Mouse (Mus musculus): ENCODE data around the gene Cd2bp2. TPM values are rescaled to one million over a fixed set of nuclear protein-coding genes. Genes with fewer than 3 reads are reported as not detected.
"Not testable (repeated sequence)": the region's sequence is repeated elsewhere in the genome, so short reads cannot be mapped to it uniquely, and the experiment has no call there.

Cd2bp2 gene
- polyA plus RNA-seq, 1 experiment from 2014 or later: 42.1 TPM

DNA sequence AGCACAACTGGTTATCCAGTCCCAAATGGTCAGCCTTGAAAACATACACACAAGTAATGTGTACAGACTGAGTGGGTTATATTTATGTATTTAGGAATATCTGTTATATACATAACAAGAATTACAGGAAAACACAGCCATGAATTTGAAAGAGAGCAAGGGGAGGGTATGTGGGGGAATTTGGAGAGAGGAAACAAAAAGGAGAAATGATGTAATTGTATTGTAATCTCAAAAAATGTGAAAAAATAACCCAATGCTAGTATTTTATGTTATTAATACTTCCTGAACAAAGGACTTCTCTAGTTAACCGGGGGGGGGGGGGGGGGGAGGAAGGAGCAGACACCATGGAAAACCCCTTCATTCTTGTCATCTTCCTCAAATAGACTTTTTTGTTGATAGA, 11.1 kb downstream of the Cd2bp2 start:
- Histone ChIP-seq H3K9ac (no peak overlapping the region), H3K27me3 (replicated peaks) (no peaks in the 10 kb centered on the region), H3K27ac (replicated peaks) (no peak overlapping the region), H3K36me3 (no peaks in the 10 kb centered on the region), H3K4me3 (no peak overlapping the region), H3K4me1 (no peaks in the 10 kb centered on the region), H3K4me2 (no peak overlapping the region), H3K9me3 (no peaks in the 10 kb centered on the region)
- no peak for ATAC-seq (ENCODE audit: extremely low read depth, insufficient number of reproducible peaks, low FRiP score, low TSS enrichment)
- 22% methylated on average over 1 of the region's 1 CpGs for WGBS

DNA sequence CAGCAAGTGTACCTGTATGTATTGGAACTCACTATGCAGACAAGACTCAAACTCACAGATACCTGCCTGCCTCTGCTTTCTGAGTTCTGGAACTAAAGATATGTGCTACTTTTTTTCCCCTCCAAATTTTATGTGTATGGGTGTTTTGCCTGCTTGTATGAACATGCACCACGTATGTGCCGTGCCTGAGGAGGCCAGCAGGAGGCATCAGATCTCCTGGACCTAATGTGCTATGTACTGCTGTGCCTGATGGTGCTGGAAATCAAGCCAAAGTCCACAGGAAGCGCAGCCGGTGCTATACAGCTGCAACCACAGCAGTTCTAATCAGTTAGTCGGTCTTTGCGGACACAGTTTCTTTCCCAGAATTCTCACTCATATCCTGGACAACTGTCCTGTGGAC, 12.0 kb downstream of the Cd2bp2 start:
- H3K4me2 ChIP-seq: no peak overlapping the region
- no peak for ATAC-seq (ENCODE audit: extremely low read depth, insufficient number of reproducible peaks, low FRiP score, low TSS enrichment)
- no peak overlapping the region for H3K9ac ChIP-seq
- H3K36me3 ChIP-seq: no peaks in the 10 kb centered on the region
- H3K9me3 ChIP-seq: no peaks in the 10 kb centered on the region
- H3K4me1 ChIP-seq: no peaks in the 10 kb centered on the region
- H3K27ac ChIP-seq (replicated peaks): no peak overlapping the region
- 64% methylated on average over 6 of the region's 6 CpGs for WGBS
- no peak overlapping the region for H3K4me3 ChIP-seq
- H3K27me3 ChIP-seq (replicated peaks): no peaks in the 10 kb centered on the region

DNA sequence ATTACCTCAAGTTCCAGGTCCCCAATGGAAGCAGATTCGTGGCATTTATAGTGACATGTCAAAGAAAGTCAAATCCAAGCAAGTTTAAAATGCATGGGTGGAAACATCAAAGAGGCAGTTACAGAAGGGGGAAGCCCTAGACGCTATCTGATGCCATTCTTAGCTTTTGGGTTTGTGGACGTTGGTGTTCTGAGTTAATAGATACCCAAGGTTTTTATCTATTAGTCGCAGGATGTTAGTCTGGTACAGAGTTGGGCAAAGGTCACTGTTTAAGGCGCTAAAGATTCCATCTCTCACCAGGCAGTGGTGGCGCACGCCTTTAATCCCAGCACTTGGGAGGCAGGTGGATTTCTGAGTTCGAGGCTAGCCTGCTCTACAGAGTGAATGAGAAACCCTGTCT, 12.5 kb downstream of the Cd2bp2 start:
- H3K36me3 ChIP-seq: no peaks in the 10 kb centered on the region
- H3K9me3 ChIP-seq: no peaks in the 10 kb centered on the region
- H3K27ac ChIP-seq (replicated peaks): no peak overlapping the region
- 63% methylated on average over 8 of the region's 8 CpGs for WGBS
- H3K4me3 ChIP-seq: no peak overlapping the region
- H3K4me2 ChIP-seq: no peak overlapping the region
- H3K27me3 ChIP-seq (replicated peaks): no peaks in the 10 kb centered on the region
- no peaks in the 10 kb centered on the region for H3K4me1 ChIP-seq
- no peak for ATAC-seq (ENCODE audit: extremely low read depth, insufficient number of reproducible peaks, low FRiP score, low TSS enrichment)
- H3K9ac ChIP-seq: no peak overlapping the region

DNA sequence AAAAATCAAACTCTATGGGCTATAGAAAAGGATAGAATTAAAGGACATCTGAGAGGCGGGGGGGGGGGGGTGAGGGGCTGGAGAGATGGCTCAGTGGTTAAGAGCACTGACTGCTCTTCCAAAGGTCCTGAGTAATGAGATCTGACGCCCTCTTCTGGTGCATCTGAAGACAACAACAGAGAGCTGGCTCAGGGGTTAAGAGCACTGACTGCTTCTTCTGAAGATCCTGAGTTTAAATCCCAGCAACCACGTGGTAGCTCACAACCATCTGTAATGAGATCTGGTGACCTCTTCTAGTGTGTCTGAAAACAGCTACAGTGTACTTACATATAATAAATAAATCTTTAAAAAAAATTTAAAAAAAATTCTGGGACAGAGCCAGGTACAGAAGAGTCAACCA, 14.1 kb downstream of the Cd2bp2 start:
- 30% methylated on average over 3 of the region's 3 CpGs for WGBS

DNA sequence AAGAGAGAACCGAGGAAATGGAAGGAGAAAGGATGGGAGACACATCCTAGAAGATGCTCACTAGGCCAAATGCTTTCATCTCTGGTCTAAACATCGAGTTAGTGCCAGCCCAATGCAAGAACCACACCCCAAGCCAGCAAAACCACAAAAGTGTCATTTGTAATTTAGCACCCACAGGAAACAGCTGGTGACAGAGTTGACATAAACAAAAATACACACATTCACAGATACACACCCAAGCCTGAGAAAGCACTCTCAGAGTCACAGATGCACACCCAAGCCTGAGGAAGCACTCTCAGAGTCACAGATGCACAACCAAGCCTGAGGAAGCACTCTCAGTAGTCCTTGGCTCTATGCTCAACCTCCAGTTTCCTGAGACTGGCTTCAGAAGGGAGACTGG, 15.1 kb downstream of the Cd2bp2 start:
- Histone ChIP-seq H3K27ac (replicated peaks) (no peak overlapping the region), H3K9me3 (no peaks in the 10 kb centered on the region), H3K27me3 (replicated peaks) (no peaks in the 10 kb centered on the region), H3K4me1 (no peaks in the 10 kb centered on the region), H3K4me3 (no peak overlapping the region), H3K9ac (no peak overlapping the region), H3K36me3 (no peaks in the 10 kb centered on the region), H3K4me2 (no peak overlapping the region)
- ATAC-seq (ENCODE audit: extremely low read depth, insufficient number of reproducible peaks, low FRiP score, low TSS enrichment): no peak
- WGBS: 55% methylated on average over 2 of the region's 2 CpGs

More for the DNA sequence above, 14.1 kb downstream of the Cd2bp2 start:
- H3K4me2 ChIP-seq; H3K36me3 ChIP-seq; H3K27ac ChIP-seq (replicated peaks); H3K9ac ChIP-seq; H3K27me3 ChIP-seq (replicated peaks); H3K4me3 ChIP-seq; ATAC-seq (ENCODE audit: extremely low read depth, insufficient number of reproducible peaks, low FRiP score, low TSS enrichment); H3K9me3 ChIP-seq; H3K4me1 ChIP-seq: not testable (repeated sequence)

DNA sequence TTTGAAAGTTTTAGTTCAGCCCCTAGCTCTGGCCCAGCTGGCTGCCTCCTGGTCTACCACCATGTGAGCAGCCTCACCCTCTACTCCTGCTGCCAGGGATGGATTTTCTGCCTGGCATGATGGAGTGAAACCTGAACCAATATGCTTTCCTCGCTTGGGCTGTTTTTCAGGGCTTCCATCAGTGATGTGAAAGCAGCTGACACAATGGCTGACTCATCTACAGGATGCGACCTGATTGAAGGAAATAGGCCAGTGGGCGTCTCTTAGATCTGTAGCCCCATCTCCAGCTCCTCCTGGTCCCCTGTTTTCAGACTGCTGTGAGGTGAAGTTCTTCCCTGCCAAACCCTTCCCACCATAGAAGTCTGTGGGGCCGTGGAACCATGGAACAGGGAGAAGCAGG, 18.9 kb downstream of the Cd2bp2 start:
- WGBS: 64% methylated on average over 4 of the region's 4 CpGs
- Histone ChIP-seq H3K4me1 (no peaks in the 10 kb centered on the region), H3K9me3 (peaks cover 12% of the 10 kb centered on the region; the same call in 1 of the 2 replicates), H3K27me3 (replicated peaks) (no peaks in the 10 kb centered on the region), H3K27ac (replicated peaks) (no peak overlapping the region), H3K9ac (no peak overlapping the region), H3K4me3 (no peak overlapping the region), H3K36me3 (no peaks in the 10 kb centered on the region), H3K4me2 (no peak overlapping the region)
- ATAC-seq (ENCODE audit: extremely low read depth, insufficient number of reproducible peaks, low FRiP score, low TSS enrichment): no peak

DNA sequence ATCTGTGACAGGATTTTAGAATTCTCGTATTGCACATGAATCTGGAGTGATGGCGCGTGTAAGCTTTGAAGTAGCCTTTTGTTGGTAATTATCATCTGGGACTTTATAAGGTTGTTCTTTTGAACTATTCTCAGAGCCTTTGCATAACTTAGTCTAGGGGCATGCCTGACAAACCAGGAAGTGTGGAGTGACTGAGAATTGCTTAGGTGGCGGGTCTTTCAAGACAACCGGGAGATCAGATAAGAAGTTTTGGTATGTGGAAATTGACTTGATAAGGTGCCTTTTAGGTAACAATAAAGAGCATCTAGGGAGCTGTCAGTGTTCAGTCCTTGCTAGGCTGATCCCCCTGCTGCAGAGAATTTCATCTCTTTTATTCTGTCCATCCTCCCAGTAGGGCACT, 29.3 kb downstream of the Cd2bp2 start:
- Histone ChIP-seq H3K27me3 (replicated peaks) (0 out of 2 replicates have a peak, but pooled peaks cover 3% of the 10 kb centered on the region), H3K4me2 (no peak overlapping the region), H3K36me3 (no peaks in the 10 kb centered on the region), H3K9me3 (no peaks in the 10 kb centered on the region), H3K4me1 (no peaks in the 10 kb centered on the region), H3K4me3 (no peak overlapping the region), H3K27ac (replicated peaks) (no peak overlapping the region), H3K9ac (no peak overlapping the region)
- no peak for ATAC-seq (ENCODE audit: extremely low read depth, insufficient number of reproducible peaks, low FRiP score, low TSS enrichment)
- 76% methylated on average over 5 of the region's 5 CpGs for WGBS

DNA sequence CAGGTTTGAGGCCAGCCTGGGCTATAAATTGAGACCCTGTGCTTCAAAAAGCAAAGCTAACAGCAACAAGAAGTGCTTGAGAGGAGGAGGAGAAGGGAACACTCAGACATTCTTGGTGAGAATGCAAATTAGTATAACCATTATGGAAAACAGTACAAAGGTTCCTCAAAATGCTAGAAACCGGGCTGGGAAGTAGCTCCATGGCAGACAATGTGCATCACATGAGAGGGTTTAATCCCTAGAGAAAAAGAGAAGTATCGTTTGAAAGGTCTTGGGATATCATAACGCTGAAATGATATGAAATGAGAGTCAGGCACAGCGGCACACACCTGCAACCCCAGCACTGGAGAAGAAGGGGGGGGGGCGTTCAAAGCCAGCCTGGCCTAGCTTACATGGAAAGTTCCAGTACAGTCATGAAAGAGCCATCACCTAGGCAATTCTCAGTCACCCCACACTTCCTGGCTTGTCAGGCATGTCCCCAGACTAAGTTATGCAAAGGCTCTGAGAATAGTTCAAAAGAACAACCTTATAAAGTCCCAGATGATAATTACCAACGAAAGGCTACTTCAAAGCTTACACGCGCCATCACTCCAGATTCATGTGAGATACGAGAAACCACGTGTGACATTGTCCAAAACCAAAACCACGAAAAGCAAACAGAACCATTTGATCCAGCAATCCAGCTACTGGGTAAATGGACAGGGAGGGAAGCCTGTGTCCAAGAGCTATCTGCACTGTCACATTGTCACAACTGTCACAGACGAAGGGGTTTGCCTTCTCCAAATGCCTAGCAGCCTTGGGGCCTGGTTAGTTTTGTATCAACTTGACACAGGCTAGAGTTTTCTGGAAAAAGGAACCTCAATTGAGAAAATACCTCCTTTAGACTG, 30.0 kb downstream of the Cd2bp2 start:
- H3K27ac ChIP-seq (replicated peaks): no peak overlapping the region
- no peaks in the 10 kb centered on the region for H3K9me3 ChIP-seq
- no peak overlapping the region for H3K9ac ChIP-seq
- ATAC-seq (ENCODE audit: extremely low read depth, insufficient number of reproducible peaks, low FRiP score, low TSS enrichment): no peak
- no peak overlapping the region for H3K4me3 ChIP-seq
- 0 out of 2 replicates have a peak, but pooled peaks cover 3% of the 10 kb centered on the region for H3K27me3 ChIP-seq (replicated peaks)
- no peak overlapping the region for H3K4me2 ChIP-seq
- 77% methylated on average over 12 of the region's 12 CpGs for WGBS
- no peaks in the 10 kb centered on the region for H3K4me1 ChIP-seq
- H3K36me3 ChIP-seq: no peaks in the 10 kb centered on the region

DNA sequence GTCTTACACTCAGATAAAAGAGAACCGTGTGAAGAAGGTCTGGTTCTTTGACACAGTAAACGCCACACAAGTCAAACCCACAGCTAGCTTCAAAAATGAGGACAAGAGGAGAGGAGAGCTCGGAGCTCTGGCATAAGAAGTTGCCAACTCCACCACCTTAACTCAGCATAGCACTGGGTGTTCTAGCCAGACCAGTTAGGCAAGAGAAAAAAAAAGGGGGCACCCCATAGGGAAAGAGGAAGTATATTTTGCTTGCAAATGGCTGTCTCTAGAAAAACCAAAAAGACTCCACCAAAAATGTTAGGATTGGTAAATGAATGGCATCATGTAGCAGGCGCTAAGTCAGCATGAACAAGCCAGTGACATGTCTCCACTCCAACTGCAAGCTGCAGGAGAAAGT, 31.8 kb downstream of the Cd2bp2 start:
- 69% methylated on average over 4 of the region's 4 CpGs for WGBS
- H3K9ac ChIP-seq: no peak overlapping the region

DNA sequence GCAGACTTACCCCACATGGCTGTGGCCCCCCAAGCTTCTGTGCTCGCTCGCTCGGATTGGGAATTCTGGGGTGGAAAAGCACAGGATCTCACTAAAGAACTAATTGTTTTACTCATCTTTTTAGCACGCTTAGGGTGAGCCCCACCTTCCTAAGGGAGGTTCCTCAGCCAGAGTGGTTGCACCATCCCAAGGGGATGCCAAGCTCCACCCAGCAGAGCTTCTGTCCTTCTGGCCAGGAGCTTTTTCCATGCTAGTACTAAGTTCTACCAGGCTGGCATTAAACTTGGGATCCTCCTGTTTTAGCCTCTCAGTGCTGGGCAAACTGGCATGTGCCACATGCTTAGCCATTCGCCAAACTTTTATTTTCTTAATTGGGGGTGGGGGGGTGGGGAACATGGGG, 33.3 kb downstream of the Cd2bp2 start:
- Histone ChIP-seq H3K4me2 (no peak overlapping the region), H3K27me3 (replicated peaks) (0 out of 2 replicates have a peak, but pooled peaks cover 3% of the 10 kb centered on the region), H3K9me3 (no peaks in the 10 kb centered on the region), H3K36me3 (no peaks in the 10 kb centered on the region), H3K9ac (no peak overlapping the region), H3K4me1 (no peaks in the 10 kb centered on the region), H3K4me3 (no peak overlapping the region), H3K27ac (replicated peaks) (no peak overlapping the region)
- ATAC-seq (ENCODE audit: extremely low read depth, insufficient number of reproducible peaks, low FRiP score, low TSS enrichment): no peak
- WGBS: 75% methylated on average over 5 of the region's 5 CpGs

More for the DNA sequence above, 31.8 kb downstream of the Cd2bp2 start:
- ATAC-seq (ENCODE audit: extremely low read depth, insufficient number of reproducible peaks, low FRiP score, low TSS enrichment): no peak
- Histone ChIP-seq H3K4me2 (no peak overlapping the region), H3K27me3 (replicated peaks) (0 out of 2 replicates have a peak, but pooled peaks cover 3% of the 10 kb centered on the region), H3K4me3 (no peak overlapping the region), H3K27ac (replicated peaks) (no peak overlapping the region), H3K4me1 (no peaks in the 10 kb centered on the region), H3K36me3 (no peaks in the 10 kb centered on the region), H3K9me3 (no peaks in the 10 kb centered on the region)

DNA sequence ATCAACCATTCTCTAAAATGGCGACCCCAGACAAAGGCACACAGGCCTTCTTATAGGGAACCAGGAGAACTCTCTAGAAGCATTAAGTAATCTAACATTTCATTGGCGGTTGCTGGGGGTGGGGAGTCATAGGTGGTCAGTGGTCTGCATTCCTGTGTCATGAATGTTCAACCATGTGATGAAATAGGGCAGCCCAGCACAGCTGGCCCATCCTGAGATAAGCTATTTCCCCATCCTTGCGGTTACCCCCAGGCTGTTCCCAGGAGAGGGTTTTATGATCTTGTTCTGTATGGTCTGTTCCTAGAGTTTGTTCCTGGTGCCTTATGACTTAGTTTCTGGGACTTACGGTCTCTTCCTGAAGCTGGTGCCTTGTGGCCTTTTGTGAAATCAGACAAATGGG, 38.3 kb downstream of the Cd2bp2 start:
- peaks cover 3% of the 10 kb centered on the region; the same call in 1 of the 2 replicates for H3K9me3 ChIP-seq
- H3K27ac ChIP-seq (replicated peaks): no peak overlapping the region
- peaks cover 7% of the 10 kb centered on the region for H3K4me1 ChIP-seq
- no peak overlapping the region for H3K4me2 ChIP-seq
- 64% methylated on average over 4 of the region's 4 CpGs for WGBS
- H3K9ac ChIP-seq: no peak overlapping the region
- no peak overlapping the region for H3K4me3 ChIP-seq
- no peak for ATAC-seq (ENCODE audit: extremely low read depth, insufficient number of reproducible peaks, low FRiP score, low TSS enrichment)
- no peaks in the 10 kb centered on the region for H3K27me3 ChIP-seq (replicated peaks)
- H3K36me3 ChIP-seq: no peaks in the 10 kb centered on the region

DNA sequence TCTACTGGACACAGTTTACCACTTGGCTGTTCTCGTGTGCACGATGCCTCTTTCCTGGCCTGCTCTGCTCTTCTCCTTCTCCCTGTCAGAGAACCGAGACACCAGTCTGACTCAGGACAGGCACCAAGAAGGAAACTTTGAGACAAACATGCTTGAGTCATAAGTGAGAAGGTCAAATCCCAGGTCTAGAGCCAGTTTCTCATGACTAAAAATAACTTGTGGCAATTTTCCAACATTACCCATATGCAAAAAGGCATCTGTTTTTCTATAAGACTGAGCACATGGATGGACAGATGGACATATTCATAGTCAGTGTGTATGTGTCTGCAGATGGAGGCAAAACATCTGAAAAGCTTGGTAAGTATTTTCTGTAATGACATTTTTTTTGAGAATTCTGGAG, 42.4 kb downstream of the Cd2bp2 start:
- Histone ChIP-seq H3K27ac (replicated peaks) (peak overlapping the region; percentile 48; the same call in 1 of the 2 replicates), H3K9me3 (peaks cover 3% of the 10 kb centered on the region; the same call in 1 of the 2 replicates), H3K27me3 (replicated peaks) (no peaks in the 10 kb centered on the region), H3K36me3 (no peaks in the 10 kb centered on the region), H3K4me2 (no peak overlapping the region), H3K9ac (no peak overlapping the region), H3K4me1 (peaks cover 16% of the 10 kb centered on the region), H3K4me3 (no peak overlapping the region)
- ATAC-seq (ENCODE audit: extremely low read depth, insufficient number of reproducible peaks, low FRiP score, low TSS enrichment): no peak
- WGBS: 36% methylated on average over 3 of the region's 3 CpGs

All from heart, embryonic 13.5 days (tissue).